Mouse (Mus musculus): ENCODE data around the gene Spred3. TPM values are rescaled to one million over a fixed set of nuclear protein-coding genes. Genes with fewer than 3 reads are reported as not detected.

The Spred3 gene
- polyA plus RNA-seq, 1 experiment from 2014 or later: 5.9 TPM

GRCm38 (mm10) chr7:29128725-29129124, 41.5 kb downstream of the Spred3 start:
- H3K27me3 ChIP-seq (ENCODE audit: control insufficient read depth, insufficient read depth, low read length): no peaks in the 10 kb centered on the region
- H3K9ac ChIP-seq (replicated peaks; ENCODE audit: low read depth, low read length): no peak overlapping the region
- no peak overlapping the region for H3K27ac ChIP-seq (ENCODE audit: low read length)
- ATAC-seq (ENCODE audit: insufficient number of reproducible peaks, insufficient read depth, low FRiP score, low read depth): no peak
- H3K4me2 ChIP-seq (replicated peaks; ENCODE audit: low read depth, low read length): no peak overlapping the region
- H3K4me1 ChIP-seq (ENCODE audit: control insufficient read depth, insufficient read depth, low read length): peaks cover 11% of the 10 kb centered on the region; the same call in 1 of the 2 replicates
- H3K36me3 ChIP-seq (ENCODE audit: control insufficient read depth, insufficient read depth, low read length): no peaks in the 10 kb centered on the region
- H3K4me3 ChIP-seq (ENCODE audit: low read depth, low read length): no peak overlapping the region
- 60% methylated on average over 2 of the region's 2 CpGs for WGBS
- H3K9me3 ChIP-seq (ENCODE audit: control insufficient read depth, low read depth, low read length): no peaks in the 10 kb centered on the region

- ATAC-seq (ENCODE audit: insufficient number of reproducible peaks, insufficient read depth, low FRiP score, low read depth): no peak
- H3K27ac ChIP-seq (ENCODE audit: low read length): no peak overlapping the region
- no peak overlapping the region for H3K4me2 ChIP-seq (replicated peaks; ENCODE audit: low read depth, low read length)
- 16% methylated on average over 7 of the region's 7 CpGs for WGBS
- no peak overlapping the region for H3K9ac ChIP-seq (replicated peaks; ENCODE audit: low read depth, low read length)
- H3K4me1 ChIP-seq (ENCODE audit: control insufficient read depth, insufficient read depth, low read length): peaks cover 16% of the 10 kb centered on the region; the same call in 1 of the 2 replicates
- no peak overlapping the region for H3K4me3 ChIP-seq (ENCODE audit: low read depth, low read length)
- H3K9me3 ChIP-seq (ENCODE audit: control insufficient read depth, low read depth, low read length): no peaks in the 10 kb centered on the region
- H3K36me3 ChIP-seq (ENCODE audit: control insufficient read depth, insufficient read depth, low read length): no peaks in the 10 kb centered on the region
- no peaks in the 10 kb centered on the region for H3K27me3 ChIP-seq (ENCODE audit: control insufficient read depth, insufficient read depth, low read length)
Measured at GRCm38 (mm10) chr7:29126173-29126915, 43.9 kb downstream of the Spred3 start.

- Histone ChIP-seq H3K4me3 (ENCODE audit: low read depth, low read length) (peak within 1 kb of the TSS; percentile 31), H3K9ac (replicated peaks; ENCODE audit: low read depth, low read length) (peak within 1 kb of the TSS; percentile 18; the same call in 1 of the 2 replicates), H3K27me3 (ENCODE audit: control insufficient read depth, insufficient read depth, low read length) (no peaks in the 10 kb centered on the region), H3K4me2 (replicated peaks; ENCODE audit: low read depth, low read length) (peak within 1 kb of the TSS; percentile 78), H3K36me3 (ENCODE audit: control insufficient read depth, insufficient read depth, low read length) (no peaks in the 10 kb centered on the region), H3K9me3 (ENCODE audit: control insufficient read depth, low read depth, low read length) (no peaks in the 10 kb centered on the region), H3K4me1 (ENCODE audit: control insufficient read depth, insufficient read depth, low read length) (peaks cover 16% of the 10 kb centered on the region; the same call in 1 of the 2 replicates), H3K27ac (ENCODE audit: low read length) (no peak within 1 kb of the TSS)
- WGBS: 1% methylated on average over 16 of the region's 16 CpGs
- ATAC-seq (ENCODE audit: insufficient number of reproducible peaks, insufficient read depth, low FRiP score, low read depth): peak; percentile 78; the same call in 1 of the 2 replicates
Measured at GRCm38 (mm10) chr7:29124970-29125369, 45.2 kb downstream of the Spred3 start, which contains the start of gene Ryr1. Gene Ryr1 (minus strand): TSS chr7:29125179.

GRCm38 (mm10) chr7:29123531-29124358, 46.5 kb downstream of the Spred3 start:
- H3K27ac ChIP-seq (ENCODE audit: low read length): no peak overlapping the region
- no peak for ATAC-seq (ENCODE audit: insufficient number of reproducible peaks, insufficient read depth, low FRiP score, low read depth)
- H3K36me3 ChIP-seq (ENCODE audit: control insufficient read depth, insufficient read depth, low read length): no peaks in the 10 kb centered on the region
- H3K27me3 ChIP-seq (ENCODE audit: control insufficient read depth, insufficient read depth, low read length): no peaks in the 10 kb centered on the region
- H3K9ac ChIP-seq (replicated peaks; ENCODE audit: low read depth, low read length): no peak overlapping the region
- H3K4me1 ChIP-seq (ENCODE audit: control insufficient read depth, insufficient read depth, low read length): peaks cover 16% of the 10 kb centered on the region; the same call in 1 of the 2 replicates
- no peak overlapping the region for H3K4me3 ChIP-seq (ENCODE audit: low read depth, low read length)
- WGBS: 47% methylated on average over 5 of the region's 5 CpGs
- no peaks in the 10 kb centered on the region for H3K9me3 ChIP-seq (ENCODE audit: control insufficient read depth, low read depth, low read length)
- H3K4me2 ChIP-seq (replicated peaks; ENCODE audit: low read depth, low read length): peak overlapping the region; percentile 78; the same call in 1 of the 2 replicates

GRCm38 (mm10) chr7:29122821-29123220, 47.4 kb downstream of the Spred3 start:
- Histone ChIP-seq H3K36me3 (ENCODE audit: control insufficient read depth, insufficient read depth, low read length) (no peaks in the 10 kb centered on the region), H3K27me3 (ENCODE audit: control insufficient read depth, insufficient read depth, low read length) (no peaks in the 10 kb centered on the region), H3K9me3 (ENCODE audit: control insufficient read depth, low read depth, low read length) (no peaks in the 10 kb centered on the region), H3K9ac (replicated peaks; ENCODE audit: low read depth, low read length) (no peak overlapping the region), H3K27ac (ENCODE audit: low read length) (no peak overlapping the region), H3K4me3 (ENCODE audit: low read depth, low read length) (no peak overlapping the region), H3K4me1 (ENCODE audit: control insufficient read depth, insufficient read depth, low read length) (peaks cover 16% of the 10 kb centered on the region; the same call in 1 of the 2 replicates), H3K4me2 (replicated peaks; ENCODE audit: low read depth, low read length) (no peak overlapping the region)
- no peak for ATAC-seq (ENCODE audit: insufficient number of reproducible peaks, insufficient read depth, low FRiP score, low read depth)
- 91% methylated on average over 9 of the region's 9 CpGs for WGBS

GRCm38 (mm10) chr7:29119526-29119925, 50.7 kb downstream of the Spred3 start:
- Histone ChIP-seq H3K4me2 (replicated peaks; ENCODE audit: low read depth, low read length) (no peak overlapping the region), H3K36me3 (ENCODE audit: control insufficient read depth, insufficient read depth, low read length) (no peaks in the 10 kb centered on the region), H3K4me1 (ENCODE audit: control insufficient read depth, insufficient read depth, low read length) (peaks cover 10% of the 10 kb centered on the region; the same call in 1 of the 2 replicates), H3K27me3 (ENCODE audit: control insufficient read depth, insufficient read depth, low read length) (no peaks in the 10 kb centered on the region), H3K9me3 (ENCODE audit: control insufficient read depth, low read depth, low read length) (no peaks in the 10 kb centered on the region), H3K9ac (replicated peaks; ENCODE audit: low read depth, low read length) (no peak overlapping the region), H3K27ac (ENCODE audit: low read length) (no peak overlapping the region), H3K4me3 (ENCODE audit: low read depth, low read length) (no peak overlapping the region)
- WGBS: 68% methylated on average over 1 of the region's 1 CpGs
- ATAC-seq (ENCODE audit: insufficient number of reproducible peaks, insufficient read depth, low FRiP score, low read depth): no peak

GRCm38 (mm10) chr7:29118142-29118851, 51.9 kb downstream of the Spred3 start:
- no peak overlapping the region for H3K9ac ChIP-seq (replicated peaks; ENCODE audit: low read depth, low read length)
- H3K36me3 ChIP-seq (ENCODE audit: control insufficient read depth, insufficient read depth, low read length): no peaks in the 10 kb centered on the region
- H3K4me2 ChIP-seq (replicated peaks; ENCODE audit: low read depth, low read length): no peak overlapping the region
- H3K4me3 ChIP-seq (ENCODE audit: low read depth, low read length): no peak overlapping the region
- H3K9me3 ChIP-seq (ENCODE audit: control insufficient read depth, low read depth, low read length): no peaks in the 10 kb centered on the region
- no peak for ATAC-seq (ENCODE audit: insufficient number of reproducible peaks, insufficient read depth, low FRiP score, low read depth)
- WGBS: 15% methylated on average over 18 of the region's 18 CpGs
- H3K27me3 ChIP-seq (ENCODE audit: control insufficient read depth, insufficient read depth, low read length): no peaks in the 10 kb centered on the region
- no peak overlapping the region for H3K27ac ChIP-seq (ENCODE audit: low read length)
- 0 out of 2 replicates have a peak, but pooled peaks cover under 1% of the 10 kb centered on the region for H3K4me1 ChIP-seq (ENCODE audit: control insufficient read depth, insufficient read depth, low read length)
